Mouse (Mus musculus) hindbrain, embryonic 15.5 days (tissue): ENCODE data around the gene Sirt7. TPM values are rescaled to one million over a fixed set of nuclear protein-coding genes. Genes with fewer than 3 reads are reported as not detected.
A peak's percentile ranks its signal among the peaks of the same experiment; 100 is the strongest.
"Not testable (repeated sequence)": the region's sequence is repeated elsewhere in the genome, so short reads cannot be mapped to it uniquely, and the experiment has no call there.

ENCODE experiments used
- ATAC-seq: fragments of 200-750 bp; cut with Nextera tagmentation; 2 replicates; pipeline ENCODE4 v1.8.0; 2017; ENCODE audit warnings: low read depth, moderate number of reproducible peaks, moderate TSS enrichment; ENCODE audit not compliant: low FRiP score
- H3K27ac ChIP-seq: fragments of 300-500 bp; sonication (generic); replicated peaks from 2 replicates; pipeline ENCODE4 v1.5.1; 2015; ENCODE audit warnings: mild to moderate bottlenecking, inconsistent platforms
- H3K27me3 ChIP-seq: fragments of 300-500 bp; sonication (generic); 2 replicates; pipeline ENCODE4 v1.6.1; 2015; ENCODE audit warnings: control low read depth, inconsistent platforms
- H3K36me3 ChIP-seq: fragments of 300-500 bp; sonication (generic); 2 replicates; pipeline ENCODE4 v1.6.1; 2015; ENCODE audit warnings: control low read depth, inconsistent platforms
- H3K4me1 ChIP-seq: fragments of 300-500 bp; sonication (generic); replicated peaks from 2 replicates; pipeline ENCODE4 v1.6.1; 2015; ENCODE audit warnings: control low read depth, inconsistent platforms
- H3K4me2 ChIP-seq: fragments of 300-500 bp; sonication (generic); 2 replicates; pipeline ENCODE4 v1.6.1; 2015; ENCODE audit warnings: moderate library complexity, mild to moderate bottlenecking, inconsistent platforms
- H3K4me3 ChIP-seq: fragments of 300-500 bp; sonication (generic); 2 replicates; pipeline ENCODE4 v1.5.1; 2015; ENCODE audit warnings: mild to moderate bottlenecking, inconsistent platforms
- H3K9ac ChIP-seq: fragments of 300-500 bp; sonication (generic); 2 replicates; pipeline ENCODE4 v1.6.1; 2015; ENCODE audit warnings: inconsistent platforms
- H3K9me3 ChIP-seq: fragments of 300-500 bp; sonication (generic); 2 replicates; pipeline ENCODE4 v1.6.1; 2016; ENCODE audit warnings: control low read depth, inconsistent platforms
- WGBS: fragments of 180-500 bp; shearing (Covaris S2); methylation state at CpG from one replicate; pipeline ENCODE4 v1.1.7; 2015; 5-methylcytosine and 5-hydroxymethylcytosine counted together
- polyA plus RNA-seq: library from polyadenylated mRNA; unstranded; fragments of >200 nt; fragmentation: Nextera tagmentation; extraction: Ambion mirVana; gene quantifications from 2 replicates; pipeline ENCODE4 v1.2.1, GENCODE M21; 2015

The Sirt7 gene
- polyA plus RNA-seq, 1 experiment from 2014 or later: 45.6 TPM

DNA sequence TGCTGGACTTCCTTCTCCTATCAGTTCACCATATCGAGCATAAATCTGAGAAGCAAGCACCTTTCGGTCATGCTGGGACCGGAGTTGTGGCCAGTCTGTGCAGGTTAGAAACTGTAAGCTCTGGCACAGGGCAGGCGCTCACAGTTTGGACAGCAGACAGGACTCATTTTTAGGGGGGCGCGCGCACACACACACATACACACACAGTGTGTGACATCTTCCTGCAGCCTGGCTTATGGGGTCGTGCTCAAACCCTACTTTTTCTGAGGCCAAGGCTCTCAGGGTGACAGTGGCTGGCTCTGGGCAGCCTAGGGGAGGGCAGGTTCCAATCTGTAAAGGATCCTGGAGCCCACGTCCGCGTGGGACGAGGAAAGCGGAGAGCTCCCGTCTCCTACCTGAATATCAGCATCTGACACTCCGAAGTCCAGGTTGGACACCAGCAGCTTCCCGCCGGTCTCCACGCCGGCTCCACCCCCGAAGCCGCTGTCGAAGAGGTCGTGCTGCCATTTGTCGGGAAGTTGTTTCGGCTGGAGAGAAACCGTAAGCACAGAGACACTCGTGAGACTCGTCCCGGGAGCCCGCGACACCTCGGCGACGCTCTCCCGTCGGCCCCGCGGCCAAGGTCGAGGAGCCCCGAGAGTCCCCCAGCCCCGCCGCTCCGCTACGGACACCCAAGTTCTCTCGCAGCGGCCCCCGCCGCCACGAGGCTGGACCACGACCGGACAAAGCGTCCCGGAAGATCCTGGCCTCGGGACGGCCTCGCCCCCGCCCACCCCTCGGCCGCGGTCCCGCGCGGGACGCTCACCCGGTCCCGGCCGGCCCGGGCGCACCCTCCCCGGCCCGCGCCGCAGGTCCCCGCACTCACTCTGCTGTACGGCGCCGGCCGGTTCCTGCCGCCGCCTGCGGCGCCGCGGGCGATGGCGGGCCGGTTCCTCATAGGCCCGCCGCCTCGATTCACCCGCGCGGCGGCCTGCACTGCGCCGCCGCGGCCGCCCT is 27.5 kb downstream of the Sirt7 start:
- Histone ChIP-seq H3K9me3 (no peaks in the 10 kb centered on the region), H3K4me2 (peak overlapping the region; percentile 97), H3K9ac (peak overlapping the region; percentile 79), H3K36me3 (peaks cover 52% of the 10 kb centered on the region), H3K4me3 (peak overlapping the region; percentile 86), H3K4me1 (peaks cover 23% of the 10 kb centered on the region), H3K27me3 (no peaks in the 10 kb centered on the region), H3K27ac (peak overlapping the region; percentile 82)
- 4% methylated on average over 99 of the region's 99 CpGs for WGBS
- ATAC-seq: peak; percentile 59; the same call in 1 of the 2 replicates

DNA sequence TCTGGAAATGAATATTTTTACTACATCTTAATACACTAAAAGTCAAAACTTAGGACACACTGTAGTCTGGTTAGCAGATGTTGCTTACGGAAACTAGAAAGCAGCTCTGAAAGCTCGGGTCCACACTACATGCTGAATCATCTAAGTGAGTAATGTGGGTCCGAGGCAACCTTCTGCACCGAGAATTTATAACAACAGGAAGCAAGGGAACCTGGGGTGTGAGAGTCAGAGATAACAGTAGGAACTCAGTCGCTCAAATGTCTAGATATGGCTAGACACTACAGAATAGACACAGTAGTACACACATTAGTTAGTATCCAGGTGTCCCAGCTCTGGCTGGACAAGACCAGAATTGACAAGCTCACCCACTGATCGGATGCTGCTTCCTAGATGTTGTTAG is 36.5 kb downstream of the Sirt7 start:
- WGBS: 95% methylated on average over 6 of the region's 6 CpGs
- no peak for ATAC-seq

DNA sequence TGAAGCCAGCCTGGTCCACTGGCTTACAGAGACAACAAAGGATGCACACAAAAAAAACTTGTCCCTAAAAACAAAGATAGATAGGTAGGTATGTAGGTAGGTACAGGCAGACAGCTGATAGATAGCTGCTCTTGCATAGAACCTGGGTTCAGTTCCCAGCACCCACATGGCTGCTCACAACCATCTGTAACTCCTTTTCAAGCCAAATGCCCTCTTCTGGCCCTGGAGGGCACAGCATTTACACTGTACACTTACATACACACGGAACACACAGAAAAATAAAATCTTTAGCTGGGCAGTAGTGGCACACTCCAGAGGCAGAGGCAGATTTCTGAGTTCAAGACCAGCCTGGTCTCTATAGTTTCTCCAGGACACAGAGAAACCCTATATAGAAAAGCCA is 41.1 kb downstream of the Sirt7 start:
- no peak for ATAC-seq
- Histone ChIP-seq H3K27me3 (no peaks in the 10 kb centered on the region), H3K4me1 (peaks cover 28% of the 10 kb centered on the region), H3K9ac (no peak overlapping the region), H3K4me3 (no peak overlapping the region), H3K4me2 (no peak overlapping the region), H3K36me3 (peaks cover 47% of the 10 kb centered on the region), H3K27ac (no peak overlapping the region), H3K9me3 (no peaks in the 10 kb centered on the region)
- 90% methylated on average over 1 of the region's 1 CpGs for WGBS

More for the DNA sequence above, 36.5 kb downstream of the Sirt7 start:
- no peaks in the 10 kb centered on the region for H3K4me1 ChIP-seq
- H3K36me3 ChIP-seq: peaks cover 84% of the 10 kb centered on the region
- H3K4me2 ChIP-seq: no peak overlapping the region
- no peak overlapping the region for H3K4me3 ChIP-seq
- H3K9ac ChIP-seq: no peak overlapping the region
- no peaks in the 10 kb centered on the region for H3K27me3 ChIP-seq
- no peak overlapping the region for H3K27ac ChIP-seq
- H3K9me3 ChIP-seq: no peaks in the 10 kb centered on the region

DNA sequence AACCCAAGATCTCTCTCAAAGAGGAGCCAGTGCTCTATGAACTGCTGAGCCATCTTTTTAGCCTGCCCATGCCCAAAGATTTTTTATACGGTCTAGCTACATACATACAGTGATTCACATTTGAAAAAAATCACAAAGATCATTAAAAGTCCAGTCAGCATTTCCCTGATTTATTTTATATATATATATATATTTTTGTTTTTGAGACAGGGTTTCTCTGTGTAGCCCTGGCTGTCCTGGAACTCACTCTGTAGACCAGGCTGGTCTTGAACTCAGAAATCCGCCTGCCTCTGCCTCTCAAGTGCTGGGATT is 42.1 kb downstream of the Sirt7 start:
- WGBS: 92% methylated on average over 2 of the region's 2 CpGs
- not testable (repeated sequence) for ATAC-seq, H3K27ac ChIP-seq

DNA sequence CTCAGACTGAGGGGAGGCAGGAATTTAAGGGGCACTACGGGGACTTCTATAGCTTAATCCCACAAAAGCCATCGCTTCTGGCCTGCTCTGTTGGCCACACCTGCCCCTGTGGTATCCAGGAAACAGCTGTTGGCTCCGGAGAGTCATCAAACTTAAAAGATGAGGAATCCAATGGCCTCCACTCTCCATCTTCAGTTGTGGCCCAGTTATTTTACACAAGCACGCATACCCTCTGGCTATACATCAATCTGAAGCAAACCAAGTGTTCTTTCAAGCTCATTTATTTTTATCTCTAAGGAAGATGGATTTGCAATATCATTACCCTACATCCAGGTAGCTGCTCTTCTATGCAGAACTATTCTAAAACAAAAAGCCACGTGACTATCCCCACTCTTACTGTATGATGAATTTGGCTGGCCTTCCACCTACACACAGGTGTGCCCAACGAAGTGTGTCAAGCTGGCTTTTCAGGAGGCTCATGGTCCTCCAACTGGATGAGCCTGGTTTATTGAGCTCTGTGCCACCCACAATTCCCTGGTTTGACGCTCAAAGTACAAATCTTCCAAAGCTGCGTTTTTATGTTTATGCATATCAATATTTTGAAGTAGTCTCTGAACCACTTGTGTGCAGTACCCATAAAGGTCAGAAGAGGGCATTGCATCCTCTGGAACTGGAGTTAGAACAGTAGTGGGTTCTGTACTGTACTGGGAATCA is 42.6 kb downstream of the Sirt7 start:
- Histone ChIP-seq H3K4me3 (peak overlapping the region; percentile 76), H3K4me1 (peaks cover 34% of the 10 kb centered on the region), H3K9ac (peak overlapping the region; percentile 97), H3K36me3 (peaks cover 50% of the 10 kb centered on the region), H3K27me3 (no peaks in the 10 kb centered on the region), H3K9me3 (no peaks in the 10 kb centered on the region), H3K4me2 (peak overlapping the region; percentile 84), H3K27ac (peak overlapping the region; percentile 96)
- WGBS: 73% methylated on average over 8 of the region's 8 CpGs
- no peak for ATAC-seq

More for the DNA sequence above, 42.1 kb downstream of the Sirt7 start:
- Histone ChIP-seq H3K36me3 (peaks cover 49% of the 10 kb centered on the region), H3K4me1 (peaks cover 34% of the 10 kb centered on the region)
- H3K27me3 ChIP-seq, H3K4me3 ChIP-seq, H3K9ac ChIP-seq, H3K9me3 ChIP-seq, H3K4me2 ChIP-seq: not testable (repeated sequence)

DNA sequence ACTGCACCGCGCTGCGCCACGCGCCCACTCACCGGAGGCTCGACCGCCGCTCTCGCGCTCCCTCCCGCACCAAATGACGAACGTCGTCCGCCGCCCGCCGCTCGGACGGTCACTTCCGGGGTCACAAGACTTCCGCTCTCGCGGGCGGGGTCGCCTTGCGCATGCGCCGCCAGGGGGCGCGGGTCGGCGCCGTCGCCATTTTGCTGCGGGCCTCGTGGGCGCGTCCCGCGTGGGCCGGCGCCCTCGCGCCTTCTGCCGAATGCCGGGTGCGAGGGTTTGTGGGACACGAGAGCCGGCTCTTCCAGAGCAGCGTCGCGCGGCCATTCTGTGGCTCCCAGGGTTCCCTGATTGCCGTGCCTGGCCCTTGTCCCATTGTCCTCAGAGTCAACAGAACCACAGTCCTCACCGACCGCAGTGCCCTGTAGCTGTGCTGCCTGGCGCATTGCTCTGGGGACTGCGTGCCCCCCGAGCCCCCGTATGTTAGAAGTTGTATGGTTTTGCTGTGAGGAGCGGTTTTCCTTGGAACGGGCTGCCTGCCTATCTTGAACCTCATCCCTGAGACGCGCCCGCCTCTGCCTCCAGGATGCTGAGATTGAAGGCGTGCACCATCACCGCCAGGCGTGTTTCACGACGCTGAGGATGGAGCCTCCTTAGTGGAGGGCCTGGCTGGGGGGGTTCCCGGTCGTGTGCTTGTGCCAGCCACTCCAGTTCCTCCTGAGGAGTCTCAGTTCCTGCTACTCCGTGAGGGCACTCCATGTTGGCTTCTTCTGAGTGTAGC is 43.4 kb downstream of the Sirt7 start, which contains the start of gene Arhgdia:
Gene Arhgdia (minus strand): TSS at position 135 of the 778 bp plus-strand sequence.
- Histone ChIP-seq H3K9ac (peak within 1 kb of the TSS; percentile 97), H3K4me1 (peaks cover 34% of the 10 kb centered on the region), H3K27me3 (no peaks in the 10 kb centered on the region), H3K9me3 (no peaks in the 10 kb centered on the region), H3K4me2 (peak within 1 kb of the TSS; percentile 84), H3K36me3 (peaks cover 44% of the 10 kb centered on the region), H3K4me3 (peak within 1 kb of the TSS; percentile 76), H3K27ac (peak within 1 kb of the TSS; percentile 96)
- 2% methylated on average over 61 of the region's 75 CpGs for WGBS
- ATAC-seq: peak; percentile 76

DNA sequence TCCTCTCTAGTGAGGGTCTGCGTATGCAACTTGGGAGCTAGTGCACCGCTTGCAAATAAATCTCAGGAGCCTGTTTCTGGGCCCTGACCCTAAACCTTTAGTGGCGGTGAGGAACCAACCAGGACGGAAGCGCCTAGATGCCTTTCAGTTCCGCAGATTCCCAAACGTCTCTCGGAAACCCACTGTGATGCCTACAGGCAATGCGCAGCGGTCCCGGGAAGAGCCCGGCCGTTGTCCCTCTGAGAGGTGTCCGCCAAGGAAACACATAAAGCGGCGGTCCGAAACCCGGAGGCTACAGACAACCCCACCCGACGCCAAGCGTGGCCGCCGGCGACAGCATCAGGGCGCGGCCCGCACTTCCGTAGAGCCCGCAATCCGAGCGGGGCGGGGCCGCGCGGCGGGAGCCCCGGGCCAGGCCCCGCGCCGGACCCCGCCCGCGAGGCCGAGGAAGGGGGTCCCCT is 44.1 kb downstream of the Sirt7 start:
- peak; percentile 42 for ATAC-seq
- Histone ChIP-seq H3K9ac (peak overlapping the region; percentile 97), H3K9me3 (no peaks in the 10 kb centered on the region), H3K36me3 (peaks cover 36% of the 10 kb centered on the region), H3K4me2 (peak overlapping the region; percentile 84), H3K27ac (peak overlapping the region; percentile 96), H3K4me3 (peak overlapping the region; percentile 76), H3K27me3 (no peaks in the 10 kb centered on the region), H3K4me1 (peaks cover 34% of the 10 kb centered on the region)
- under 1% methylated on average over 44 of the region's 44 CpGs for WGBS

DNA sequence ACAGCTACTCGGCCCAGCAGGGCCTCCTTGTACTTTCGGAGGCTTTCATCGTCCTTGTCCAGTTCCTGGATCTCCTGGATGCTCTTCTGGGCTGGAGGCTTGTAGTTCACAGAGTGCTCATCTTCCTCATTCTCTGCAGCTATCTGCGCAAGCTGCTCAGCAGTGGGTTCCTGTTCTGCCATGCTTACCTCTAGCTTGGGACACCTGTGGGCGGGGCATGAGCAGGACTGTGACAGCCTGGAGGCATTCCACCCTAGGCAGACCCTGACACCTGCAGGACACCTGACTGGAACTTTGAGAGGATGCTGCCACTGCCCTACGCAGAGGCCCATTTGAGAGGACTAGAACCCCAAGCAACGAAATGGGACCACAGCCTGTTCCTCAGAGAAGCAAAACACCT is 44.9 kb downstream of the Sirt7 start:
- peaks cover 29% of the 10 kb centered on the region for H3K36me3 ChIP-seq
- no peaks in the 10 kb centered on the region for H3K9me3 ChIP-seq
- WGBS: 62% methylated on average over 7 of the region's 7 CpGs
- peaks cover 34% of the 10 kb centered on the region for H3K4me1 ChIP-seq
- ATAC-seq: no peak
- peak overlapping the region; percentile 96 for H3K27ac ChIP-seq
- H3K9ac ChIP-seq: peak overlapping the region; percentile 97
- no peaks in the 10 kb centered on the region for H3K27me3 ChIP-seq
- peak overlapping the region; percentile 76 for H3K4me3 ChIP-seq
- peak overlapping the region; percentile 84 for H3K4me2 ChIP-seq

DNA sequence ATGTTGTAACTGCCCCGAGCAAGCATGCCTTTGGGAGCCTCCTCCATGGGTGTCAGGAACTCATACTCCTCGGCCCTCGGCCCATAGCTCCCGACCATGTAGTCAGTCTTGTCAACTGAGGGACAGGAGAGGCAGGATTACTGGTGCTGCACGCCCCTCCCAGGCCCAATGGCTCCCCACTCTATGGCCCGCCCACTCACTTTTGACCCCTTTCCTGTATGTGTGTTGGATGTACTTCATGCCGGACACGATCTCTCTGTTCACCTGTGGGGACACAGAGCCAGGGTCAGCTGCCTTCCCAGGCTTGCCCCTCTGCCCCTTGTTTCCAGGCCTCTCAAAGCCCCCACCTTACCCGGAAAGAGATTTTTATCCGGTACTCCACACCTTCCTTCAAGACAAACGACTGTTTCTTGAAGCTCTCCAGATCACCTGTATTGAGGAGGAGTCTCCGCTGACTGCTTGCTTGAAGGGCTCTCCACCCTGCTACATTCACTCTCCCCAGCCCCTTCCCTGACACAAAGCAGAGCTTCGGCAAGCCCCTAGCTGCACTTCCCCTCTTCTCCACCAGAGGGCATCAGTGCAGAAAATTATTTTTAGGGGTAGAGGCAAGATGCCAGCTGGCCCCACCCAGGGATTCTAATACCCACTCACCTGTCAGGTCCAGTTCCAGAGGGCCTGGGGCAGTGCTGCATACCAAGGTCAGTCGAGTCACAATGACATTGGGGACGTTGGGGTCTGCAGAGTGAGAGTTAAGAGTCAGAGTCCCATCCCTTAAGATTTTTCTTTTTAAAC is 45.5 kb downstream of the Sirt7 start:
- H3K4me2 ChIP-seq: peak overlapping the region; percentile 84
- peaks cover 37% of the 10 kb centered on the region for H3K4me1 ChIP-seq
- H3K9me3 ChIP-seq: no peaks in the 10 kb centered on the region
- H3K27me3 ChIP-seq: no peaks in the 10 kb centered on the region
- H3K27ac ChIP-seq: 0 out of 2 replicates have a peak overlapping the region, but pooled peaks have one; percentile 96
- H3K36me3 ChIP-seq: peaks cover 24% of the 10 kb centered on the region
- 68% methylated on average over 15 of the region's 15 CpGs for WGBS
- ATAC-seq: no peak
- peak overlapping the region; percentile 76 for H3K4me3 ChIP-seq
- H3K9ac ChIP-seq: peak overlapping the region; percentile 97

DNA sequence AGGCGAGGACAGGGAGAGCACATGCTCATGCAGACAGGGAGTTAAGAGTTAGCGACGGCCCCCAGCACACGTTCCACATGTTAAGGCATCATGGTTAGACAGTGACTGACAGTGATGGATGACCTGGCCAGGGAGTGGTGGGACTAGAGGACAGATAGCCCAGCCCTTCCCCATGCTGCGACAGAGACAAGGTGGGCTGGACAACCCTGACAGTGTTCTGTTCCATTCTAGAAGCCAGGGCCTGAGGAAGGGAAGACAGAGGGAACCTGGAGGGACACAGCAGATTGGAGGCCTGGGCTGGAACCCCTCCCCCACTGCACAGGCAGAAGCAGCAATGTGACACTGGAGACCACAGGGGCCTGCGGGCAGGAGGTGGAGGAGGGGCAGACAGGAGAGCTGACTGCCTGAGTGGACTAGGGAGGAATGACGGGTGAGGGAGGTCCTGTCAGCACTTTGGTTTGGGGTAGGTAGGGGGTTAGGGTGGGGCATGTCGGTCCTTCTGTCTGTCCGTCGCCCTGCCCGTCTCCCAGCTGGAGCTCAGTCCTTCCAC is 46.3 kb downstream of the Sirt7 start:
- no peak for ATAC-seq
- Histone ChIP-seq H3K36me3 (peaks cover 24% of the 10 kb centered on the region), H3K4me1 (peaks cover 44% of the 10 kb centered on the region), H3K27ac (no peak overlapping the region), H3K9ac (no peak overlapping the region), H3K9me3 (no peaks in the 10 kb centered on the region), H3K4me3 (no peak overlapping the region), H3K4me2 (no peak overlapping the region), H3K27me3 (no peaks in the 10 kb centered on the region)
- WGBS: 83% methylated on average over 11 of the region's 11 CpGs
